Mouse (Mus musculus): ENCODE measurements at regions not wholly inside any gene's neighbourhood (a gene's known extent, or its start where the extent isn't known, plus 50 kb on each side); places are given as distances from the start of the nearest gene placed in this dataset.

- Histone ChIP-seq H3K27ac (ENCODE audit: low read depth, low read length) (no peak overlapping the region), H3K9ac (no peak overlapping the region), H3K4me1 (ENCODE audit: insufficient read depth) (no peaks in the 10 kb centered on the region), H3K36me3 (ENCODE audit: insufficient read depth) (no peaks in the 10 kb centered on the region), H3K4me2 (ENCODE audit: low read depth) (no peak overlapping the region), H3K27me3 (ENCODE audit: insufficient read depth, low read length) (no peaks in the 10 kb centered on the region), H3K4me3 (ENCODE audit: low read depth, low read length) (no peak overlapping the region), H3K9me3 (ENCODE audit: low read length) (no peaks in the 10 kb centered on the region)
- no peak for TF ChIP-seq CTCF (IDR thresholded peaks at IDR 0.05; ENCODE audit: low read depth)
- ATAC-seq: no peak; the same call in 1 of the 2 replicates
- 34% methylated on average over 1 of the region's 1 CpGs for WGBS
- DNase-seq: peak; percentile 7
Measured at GRCm38 (mm10) chr16:84100444-84100843, 414.5 kb upstream of the A730009L09Rik start.

- no peak overlapping the region for H3K4me2 ChIP-seq (ENCODE audit: low read depth)
Measured at GRCm38 (mm10) chr16:84111610-84112009, 403.3 kb upstream of the A730009L09Rik start.

GRCm38 (mm10) chr16:84117556-84117955 lies 397.4 kb upstream of the A730009L09Rik start:
- no peaks in the 10 kb centered on the region for H3K4me1 ChIP-seq (ENCODE audit: insufficient read depth)
- H3K36me3 ChIP-seq (ENCODE audit: insufficient read depth): no peaks in the 10 kb centered on the region
- H3K4me3 ChIP-seq (ENCODE audit: low read depth, low read length): no peak overlapping the region
- H3K27me3 ChIP-seq (ENCODE audit: insufficient read depth, low read length): no peaks in the 10 kb centered on the region
- no peaks in the 10 kb centered on the region for H3K9me3 ChIP-seq (ENCODE audit: low read length)
- no peak overlapping the region for H3K27ac ChIP-seq (ENCODE audit: low read depth, low read length)
- no peak for DNase-seq
- no peak overlapping the region for H3K4me2 ChIP-seq (ENCODE audit: low read depth)
- TF ChIP-seq CTCF (IDR thresholded peaks at IDR 0.05; ENCODE audit: low read depth): no peak
- ATAC-seq: no peak
- WGBS: 91% methylated on average over 3 of the region's 3 CpGs
- H3K9ac ChIP-seq: no peak overlapping the region

More at GRCm38 (mm10) chr16:84111610-84112009, 403.3 kb upstream of the A730009L09Rik start:
- Histone ChIP-seq H3K9me3 (ENCODE audit: low read length) (no peaks in the 10 kb centered on the region), H3K36me3 (ENCODE audit: insufficient read depth) (no peaks in the 10 kb centered on the region), H3K27ac (ENCODE audit: low read depth, low read length) (no peak overlapping the region), H3K4me3 (ENCODE audit: low read depth, low read length) (no peak overlapping the region), H3K9ac (no peak overlapping the region), H3K4me1 (ENCODE audit: insufficient read depth) (no peaks in the 10 kb centered on the region), H3K27me3 (ENCODE audit: insufficient read depth, low read length) (no peaks in the 10 kb centered on the region)
- DNase-seq (no peak), ATAC-seq (no peak)
- WGBS: 66% methylated on average over 5 of the region's 5 CpGs
- no peak for TF ChIP-seq CTCF (IDR thresholded peaks at IDR 0.05; ENCODE audit: low read depth)

GRCm38 (mm10) chr16:84135651-84136200 lies 379.2 kb upstream of the A730009L09Rik start:
- no peak overlapping the region for H3K4me3 ChIP-seq (ENCODE audit: low read depth, low read length)
- no peak overlapping the region for H3K9ac ChIP-seq
- peak; percentile 85 for DNase-seq
- no peaks in the 10 kb centered on the region for H3K9me3 ChIP-seq (ENCODE audit: low read length)
- 28% methylated on average over 4 of the region's 4 CpGs for WGBS
- H3K27me3 ChIP-seq (ENCODE audit: insufficient read depth, low read length): no peaks in the 10 kb centered on the region
- TF ChIP-seq CTCF (IDR thresholded peaks at IDR 0.05; ENCODE audit: low read depth): peak; percentile 76
- no peak overlapping the region for H3K27ac ChIP-seq (ENCODE audit: low read depth, low read length)
- H3K4me1 ChIP-seq (ENCODE audit: insufficient read depth): no peaks in the 10 kb centered on the region
- H3K36me3 ChIP-seq (ENCODE audit: insufficient read depth): no peaks in the 10 kb centered on the region
- ATAC-seq: peak; percentile 75
- no peak overlapping the region for H3K4me2 ChIP-seq (ENCODE audit: low read depth)

GRCm38 (mm10) chr16:84151872-84152271 lies 363.0 kb upstream of the A730009L09Rik start:
- no peaks in the 10 kb centered on the region for H3K4me1 ChIP-seq (ENCODE audit: insufficient read depth)
- no peak overlapping the region for H3K9ac ChIP-seq
- DNase-seq: peak; percentile 13
- H3K9me3 ChIP-seq (ENCODE audit: low read length): peaks cover 4% of the 10 kb centered on the region; the same call in 1 of the 2 replicates
- H3K36me3 ChIP-seq (ENCODE audit: insufficient read depth): no peaks in the 10 kb centered on the region
- ATAC-seq: peak; percentile 60
- 66% methylated on average over 3 of the region's 3 CpGs for WGBS
- H3K27me3 ChIP-seq (ENCODE audit: insufficient read depth, low read length): no peaks in the 10 kb centered on the region
- no peak for TF ChIP-seq CTCF (IDR thresholded peaks at IDR 0.05; ENCODE audit: low read depth)
- H3K4me3 ChIP-seq (ENCODE audit: low read depth, low read length): no peak overlapping the region
- H3K27ac ChIP-seq (ENCODE audit: low read depth, low read length): no peak overlapping the region
- H3K4me2 ChIP-seq (ENCODE audit: low read depth): no peak overlapping the region

- H3K4me2 ChIP-seq (ENCODE audit: low read depth): no peak overlapping the region
- H3K4me1 ChIP-seq (ENCODE audit: insufficient read depth): no peaks in the 10 kb centered on the region
- peak; percentile 30 for DNase-seq
- ATAC-seq: no peak; the same call in 1 of the 2 replicates
- H3K27ac ChIP-seq (ENCODE audit: low read depth, low read length): no peak overlapping the region
- no peaks in the 10 kb centered on the region for H3K27me3 ChIP-seq (ENCODE audit: insufficient read depth, low read length)
- H3K9me3 ChIP-seq (ENCODE audit: low read length): no peaks in the 10 kb centered on the region
- H3K36me3 ChIP-seq (ENCODE audit: insufficient read depth): no peaks in the 10 kb centered on the region
- WGBS: 42% methylated on average over 1 of the region's 1 CpGs
- no peak for TF ChIP-seq CTCF (IDR thresholded peaks at IDR 0.05; ENCODE audit: low read depth)
- no peak overlapping the region for H3K4me3 ChIP-seq (ENCODE audit: low read depth, low read length)
- no peak overlapping the region for H3K9ac ChIP-seq
Measured at GRCm38 (mm10) chr16:84172080-84172479, 342.8 kb upstream of the A730009L09Rik start.
